Mouse (Mus musculus): Measurements from ENCODE around the gene Phf20.
A peak's percentile ranks its signal among the peaks of the same experiment; 100 is the strongest.

The Phf20 gene

GRCm38 (mm10) chr2:156263204-156263893 lies 67.1 kb downstream of the Phf20 start:
- no peak for DNase-seq (ENCODE audit: low read depth, low spot score)

GRCm38 (mm10) chr2:156267636-156268035 lies 71.4 kb downstream of the Phf20 start:
- DNase-seq (ENCODE audit: low read depth, low spot score) = no peak

- no peak for DNase-seq (ENCODE audit: low read depth, low spot score)
These were observed 76.3 kb downstream of the Phf20 start for GRCm38 (mm10) chr2:156272553-156272952.

- DNase-seq (ENCODE audit: low read depth, low spot score) = peak; percentile 42
These were observed 82.2 kb downstream of the Phf20 start for GRCm38 (mm10) chr2:156278226-156279017.

- no peak for DNase-seq (ENCODE audit: low read depth, low spot score)
These were observed 85.0 kb downstream of the Phf20 start for GRCm38 (mm10) chr2:156281227-156281626.

- DNase-seq (ENCODE audit: low read depth, low spot score) = no peak
These were observed 88.9 kb downstream of the Phf20 start for GRCm38 (mm10) chr2:156285161-156285560.

GRCm38 (mm10) chr2:156286733-156287132 lies 90.5 kb downstream of the Phf20 start:
- no peak for DNase-seq (ENCODE audit: low read depth, low spot score)

- DNase-seq (ENCODE audit: low read depth, low spot score) = no peak
These were observed 92.0 kb downstream of the Phf20 start for GRCm38 (mm10) chr2:156288222-156288621.

GRCm38 (mm10) chr2:156289552-156290160 lies 93.4 kb downstream of the Phf20 start:
- DNase-seq (ENCODE audit: low read depth, low spot score) = no peak

GRCm38 (mm10) chr2:156291998-156292397 lies 95.7 kb downstream of the Phf20 start:
- no peak for DNase-seq (ENCODE audit: low read depth, low spot score)

GRCm38 (mm10) chr2:156295601-156296063 lies 99.4 kb downstream of the Phf20 start:
- no peak for DNase-seq (ENCODE audit: low read depth, low spot score)

- DNase-seq (ENCODE audit: low read depth, low spot score) = no peak
These were observed 99.9 kb downstream of the Phf20 start for GRCm38 (mm10) chr2:156296190-156296589.

GRCm38 (mm10) chr2:156297653-156298052 lies 101.4 kb downstream of the Phf20 start:
- no peak for DNase-seq (ENCODE audit: low read depth, low spot score)

GRCm38 (mm10) chr2:156298458-156298857 lies 102.2 kb downstream of the Phf20 start:
- DNase-seq (ENCODE audit: low read depth, low spot score) = no peak

- DNase-seq (ENCODE audit: low read depth, low spot score) = no peak
These were observed 105.8 kb downstream of the Phf20 start for GRCm38 (mm10) chr2:156302063-156302462.

GRCm38 (mm10) chr2:156304351-156304750 lies 108.1 kb downstream of the Phf20 start:
- no peak for DNase-seq (ENCODE audit: low read depth, low spot score)

GRCm38 (mm10) chr2:156305818-156306217 lies 109.6 kb downstream of the Phf20 start:
- no peak for DNase-seq (ENCODE audit: low read depth, low spot score)

GRCm38 (mm10) chr2:156307261-156307660 lies 111.0 kb downstream of the Phf20 start:
- no peak for DNase-seq (ENCODE audit: low read depth, low spot score)

- no peak for DNase-seq (ENCODE audit: low read depth, low spot score)
These were observed 113.7 kb downstream of the Phf20 start for GRCm38 (mm10) chr2:156309948-156310347.

- DNase-seq (ENCODE audit: low read depth, low spot score) = no peak
These were observed 114.2 kb downstream of the Phf20 start for GRCm38 (mm10) chr2:156310455-156310854.

GRCm38 (mm10) chr2:156310945-156311344 lies 114.7 kb downstream of the Phf20 start:
- DNase-seq (ENCODE audit: low read depth, low spot score) = no peak

- DNase-seq (ENCODE audit: low read depth, low spot score) = no peak
These were observed 115.2 kb downstream of the Phf20 start for GRCm38 (mm10) chr2:156311441-156311840.
